Mouse (Mus musculus) bone marrow macrophage, adult 2 months (primary cell): Measurements from ENCODE around the gene Gm1993. TPM values are rescaled to one million over a fixed set of nuclear protein-coding genes. Genes with fewer than 3 reads are reported as not detected.
"Not testable (repeated sequence)": the region's sequence is repeated elsewhere in the genome, so short reads cannot be mapped to it uniquely, and the experiment has no call there.

Source experiments
- H3K27ac ChIP-seq: 2 replicates; pipeline ENCODE4 v1.5.1; 2012; ENCODE audit warnings: low read depth, low read length; ENCODE audit not compliant: insufficient read depth
- H3K4me1 ChIP-seq: 2 replicates; pipeline ENCODE4 v1.6.1; 2012; ENCODE audit warnings: low read length; ENCODE audit not compliant: control insufficient read depth, insufficient read depth
- H3K4me3 ChIP-seq: 2 replicates; pipeline ENCODE4 v1.5.1; 2012; ENCODE audit warnings: mild to moderate bottlenecking, low read length, moderate library complexity; ENCODE audit not compliant: insufficient read depth
- polyA plus RNA-seq: library from polyadenylated mRNA; stranded (reverse); fragments of >200 nt; gene quantifications from 2 replicates; pipeline ENCODE4 v1.2.4, GENCODE M21; 2012; ENCODE audit not compliant: missing spikeins, insufficient read depth, insufficient read length

Gm1993 gene
- not detected in 2 replicates for polyA plus RNA-seq

- not testable (repeated sequence) for H3K4me1 ChIP-seq, H3K4me3 ChIP-seq, H3K27ac ChIP-seq
Observed at GRCm38 (mm10) chrX:25570352-25570751, at the start of gene Gm1993. TSS of gene Gm1993 (minus strand) at chrX:25570452.
